Mouse (Mus musculus) forebrain, postnatal 0 days (tissue): ENCODE results near the gene Sned1. TPM values are rescaled to one million over a fixed set of nuclear protein-coding genes. Genes with fewer than 3 reads are reported as not detected.

Experiments used
- ATAC-seq: fragments of 200-750 bp; cut with Nextera tagmentation; 2 replicates; pipeline ENCODE4 v1.8.0; 2017; ENCODE audit warnings: mild to moderate bottlenecking, moderate library complexity
- DNase-seq: peaks from one replicate; pipeline ENCODE4 v3.0.0-alpha.2; 2015
- H3K27ac ChIP-seq: fragments of 300-500 bp; sonication (generic); 2 replicates; pipeline ENCODE4 v1.5.1; 2014; ENCODE audit warnings: low read depth, mild to moderate bottlenecking, antibody characterized with exemption, low read length, moderate library complexity, mixed read lengths
- H3K27me3 ChIP-seq: fragments of 300-500 bp; sonication (generic); 2 replicates; pipeline ENCODE4 v1.6.1; 2014; ENCODE audit warnings: mild to moderate bottlenecking, low read length, mixed read lengths; ENCODE audit not compliant: insufficient read depth
- H3K36me3 ChIP-seq: fragments of 300-500 bp; sonication (generic); 2 replicates; pipeline ENCODE4 v1.6.1; 2014; ENCODE audit warnings: mild to moderate bottlenecking, moderate library complexity; ENCODE audit not compliant: insufficient read depth
- H3K4me1 ChIP-seq: fragments of 300-500 bp; sonication (generic); 2 replicates; pipeline ENCODE4 v1.6.1; 2014; ENCODE audit warnings: antibody characterized with exemption; ENCODE audit not compliant: insufficient read depth
- H3K4me2 ChIP-seq: fragments of 300-500 bp; sonication (generic); 2 replicates; pipeline ENCODE4 v1.6.1; 2014; ENCODE audit warnings: low read depth, mild to moderate bottlenecking, moderate library complexity
- H3K4me3 ChIP-seq: fragments of 300-500 bp; sonication (generic); 2 replicates; pipeline ENCODE4 v1.5.1; 2014; ENCODE audit warnings: low read depth, low read length, mixed read lengths
- H3K9ac ChIP-seq: fragments of 300-500 bp; sonication (generic); 2 replicates; pipeline ENCODE4 v1.6.1; 2014; ENCODE audit warnings: mild to moderate bottlenecking
- H3K9me3 ChIP-seq: fragments of 300-500 bp; sonication (generic); 2 replicates; pipeline ENCODE4 v1.6.1; 2016; ENCODE audit warnings: low read length
- CTCF ChIP-seq: sonication (generic); IDR thresholded peaks from 2 replicates; pipeline ENCODE4 v1.5.1; 2016; ENCODE audit warnings: antibody characterized with exemption, control low read depth, low read depth
- WGBS: fragments of 180-500 bp; shearing (Covaris S2); extraction: QIAGEN DNeasy Blood & Tissue Kit; methylation state at CpG from one replicate; pipeline ENCODE4 v1.1.7; 2014; 5-methylcytosine and 5-hydroxymethylcytosine counted together
- microRNA-seq, 2 experiments: library from miRNA; unstranded; fragments of <30 nt; microRNA quantifications; one replicate each; pipeline ENCODE4; 2016
- polyA plus RNA-seq: library from polyadenylated mRNA; unstranded; fragments of >200 nt; fragmentation: Nextera tagmentation; extraction: Ambion mirVana; gene quantifications from 2 replicates; pipeline ENCODE4 v1.2.1, GENCODE M21; 2015
- total RNA-seq: library from RNA; depleted of rRNA; stranded (reverse); fragments of >200 nt; gene quantifications from 2 replicates; pipeline ENCODE4 v1.2.3, GENCODE M21; 2014; rRNA removed

Sned1 gene
- total and polyA plus RNA-seq, 2 experiments from 2014 or later = 2.8 to 10.6 TPM

GRCm38 (mm10) chr1:93347176-93347575, 111.5 kb downstream of the Sned1 start:
- peaks cover 33% of the 10 kb centered on the region for H3K36me3 ChIP-seq
- WGBS = 90% methylated on average over 5 of the region's 5 CpGs
- TF ChIP-seq CTCF = no peak

DNA sequence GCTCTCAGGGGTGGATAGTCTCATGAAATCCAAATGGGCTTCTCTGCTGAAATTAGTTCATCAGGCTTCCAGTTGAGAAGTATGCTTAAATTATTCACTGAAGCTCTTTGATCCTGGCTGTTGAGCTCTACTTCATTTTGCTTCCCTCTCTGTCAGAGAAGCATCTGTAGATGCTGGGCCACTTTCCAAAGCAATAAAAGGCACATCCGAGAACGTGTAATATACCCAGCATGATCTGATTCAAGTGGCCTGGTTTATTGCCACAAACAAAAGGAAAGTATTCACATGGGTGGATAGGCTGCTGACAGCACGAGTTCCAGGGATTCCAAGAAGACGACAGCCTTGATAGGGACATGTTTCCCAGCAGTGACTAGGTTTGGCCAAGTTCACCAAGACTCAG, 114.1 kb downstream of the Sned1 start:
- Histone ChIP-seq H3K4me2 (no peak overlapping the region), H3K9me3 (no peaks in the 10 kb centered on the region), H3K4me3 (no peak overlapping the region), H3K36me3 (peaks cover 56% of the 10 kb centered on the region), H3K27ac (no peak overlapping the region), H3K4me1 (0 out of 2 replicates have a peak, but pooled peaks cover under 1% of the 10 kb centered on the region), H3K9ac (no peak overlapping the region), H3K27me3 (no peaks in the 10 kb centered on the region)
- 57% methylated on average over 4 of the region's 4 CpGs for WGBS
- TF ChIP-seq CTCF = no peak
- ATAC-seq (no peak), DNase-seq (no peak)

More at GRCm38 (mm10) chr1:93347176-93347575, 111.5 kb downstream of the Sned1 start:
- ATAC-seq (no peak), DNase-seq (no peak)
- Histone ChIP-seq H3K9ac (no peak overlapping the region), H3K4me2 (no peak overlapping the region), H3K27ac (no peak overlapping the region), H3K4me1 (peaks cover 9% of the 10 kb centered on the region; the same call in 1 of the 2 replicates), H3K9me3 (no peaks in the 10 kb centered on the region), H3K27me3 (no peaks in the 10 kb centered on the region), H3K4me3 (no peak overlapping the region)

Small RNAs within 50 kb of the gene (microRNA-seq; reads per million reads assigned to microRNA genes)
- gene Mir6901 (0.61 to 0.77 reads per million in 2 experiments), gene Mir6902 (0.12 to 0.39 reads per million in 2 experiments)

Other genes with a start within 250 kb of the Sned1 start
- not detected in 2 replicates for gene Aqp12, start 229.5 kb upstream of the Sned1 start, total RNA-seq
- gene Aqp12, start 229.5 kb upstream of the Sned1 start, polyA plus RNA-seq = not detected in 2 replicates
- gene Kif1a, start 133.9 kb upstream of the Sned1 start, total RNA-seq = 409 and 465 TPM in 2 replicates
- 381 and 564 TPM in 2 replicates for gene Kif1a, start 133.9 kb upstream of the Sned1 start, polyA plus RNA-seq
- not detected in 2 replicates for gene Agxt, start 100.6 kb upstream of the Sned1 start, total RNA-seq
- gene Agxt, start 100.6 kb upstream of the Sned1 start, polyA plus RNA-seq = not detected in 2 replicates
- gene 2310007B03Rik, start 74.9 kb upstream of the Sned1 start, total RNA-seq = 0.23 TPM in 1 of 2 replicates, not detected in the other
- gene 2310007B03Rik, start 74.9 kb upstream of the Sned1 start, polyA plus RNA-seq = 0.14 and 0.25 TPM in 2 replicates
- gene Crocc2, start 67.1 kb upstream of the Sned1 start, total RNA-seq = 1.9 and 2.7 TPM in 2 replicates
- gene Crocc2, start 67.1 kb upstream of the Sned1 start, polyA plus RNA-seq = 0.43 and 0.92 TPM in 2 replicates
- gene Mterf4, start 70.1 kb downstream of the Sned1 start, total RNA-seq = 31.5 and 31.9 TPM in 2 replicates
- 18.9 and 24.4 TPM in 2 replicates for gene Mterf4, start 70.1 kb downstream of the Sned1 start, polyA plus RNA-seq
- 13.9 and 16.0 TPM in 2 replicates for gene Ppp1r7, start 107.0 kb downstream of the Sned1 start, total RNA-seq
- 48.2 and 62.0 TPM in 2 replicates for gene Ppp1r7, start 107.0 kb downstream of the Sned1 start, polyA plus RNA-seq
- 6.5 and 14.1 TPM in 2 replicates for gene Pask, start 107.6 kb downstream of the Sned1 start, total RNA-seq
- gene Pask, start 107.6 kb downstream of the Sned1 start, polyA plus RNA-seq = 2.2 and 3.1 TPM in 2 replicates
- 0.08 and 1.7 TPM in 2 replicates for gene Ano7, start 138.1 kb downstream of the Sned1 start, total RNA-seq
- 0.26 and 0.59 TPM in 2 replicates for gene Ano7, start 138.1 kb downstream of the Sned1 start, polyA plus RNA-seq
- gene Hdlbp, start 243.0 kb downstream of the Sned1 start, total RNA-seq = 61.1 and 69.4 TPM in 2 replicates
- 55.6 and 78.3 TPM in 2 replicates for gene Hdlbp, start 243.0 kb downstream of the Sned1 start, polyA plus RNA-seq